Mouse (Mus musculus) thymus, adult 2 months (tissue): ENCODE results near the gene Naaladl2. TPM values are rescaled to one million over a fixed set of nuclear protein-coding genes. Genes with fewer than 3 reads are reported as not detected.

Experiments
- DNase-seq: peaks from one replicate; pipeline ENCODE4 v3.0.0; 2021
- H3K27ac ChIP-seq: fragments of 200-500 bp; 2 replicates; pipeline ENCODE4 v1.5.1; 2012; ENCODE audit warnings: low read length, control low read depth; ENCODE audit not compliant: control insufficient read depth, insufficient read depth
- H3K27me3 ChIP-seq: fragments of 200-500 bp; 2 replicates; pipeline ENCODE4 v1.6.1; 2012; ENCODE audit warnings: mild to moderate bottlenecking, low read length, moderate library complexity, mixed read lengths; ENCODE audit not compliant: control insufficient read depth, insufficient read depth
- H3K36me3 ChIP-seq: fragments of 200-500 bp; 2 replicates; pipeline ENCODE4 v1.6.1; 2012; ENCODE audit warnings: mild to moderate bottlenecking, low read length, moderate library complexity; ENCODE audit not compliant: control insufficient read depth, insufficient read depth
- H3K4me1 ChIP-seq: fragments of 200-500 bp; replicated peaks from 2 replicates; pipeline ENCODE4 v1.6.1; 2012; ENCODE audit warnings: low read length; ENCODE audit not compliant: control insufficient read depth, insufficient read depth
- H3K4me3 ChIP-seq: fragments of 200-500 bp; 2 replicates; pipeline ENCODE4 v1.5.1; 2012; ENCODE audit warnings: mild to moderate bottlenecking, low read length, control low read depth, moderate library complexity; ENCODE audit not compliant: control insufficient read depth, insufficient read depth
- CTCF ChIP-seq: fragments of 200-500 bp; IDR thresholded peaks from 2 replicates; pipeline ENCODE4 v1.5.1; 2012; ENCODE audit warnings: mild to moderate bottlenecking, control low read depth, low read length, moderate library complexity, borderline replicate concordance; ENCODE audit not compliant: control insufficient read depth, poor library complexity, insufficient read depth; ENCODE audit errors: extremely low read depth
- POLR2A ChIP-seq: fragments of 200-500 bp; IDR thresholded peaks from 2 replicates; pipeline ENCODE4 v1.6.1; 2012; ENCODE audit warnings: mild to moderate bottlenecking, low read length, control low read depth, moderate library complexity; ENCODE audit not compliant: control insufficient read depth, poor library complexity, insufficient read depth; ENCODE audit errors: extremely low read depth
- WGBS: fragments of 180-500 bp; shearing (Covaris S2); methylation state at CpG from one replicate; pipeline ENCODE4 v1.1.7; 2018; 5-methylcytosine and 5-hydroxymethylcytosine counted together
- polyA plus RNA-seq: library from polyadenylated mRNA; depleted of rRNA; stranded (reverse); fragments of >200 nt; gene quantifications from 2 replicates; pipeline ENCODE4 v1.2.3, GENCODE M21; 2012

Naaladl2 gene
- polyA plus RNA-seq, 1 experiment = 0.23 TPM

- no peaks in the 10 kb centered on the region for H3K4me1 ChIP-seq
- H3K27me3 ChIP-seq = no peaks in the 10 kb centered on the region
- DNase-seq = no peak
- H3K27ac ChIP-seq = no peak overlapping the region
- 88% methylated on average over 6 of the region's 6 CpGs for WGBS
- no peak overlapping the region for H3K4me3 ChIP-seq
- no peak for TF ChIP-seq POLR2A
- TF ChIP-seq CTCF = no peak
- H3K36me3 ChIP-seq = no peaks in the 10 kb centered on the region
Observed at GRCm38 (mm10) chr3:24440621-24441020, 703.4 kb downstream of the Naaladl2 start.

- H3K4me3 ChIP-seq = no peak overlapping the region
- H3K27ac ChIP-seq = no peak overlapping the region
Observed at GRCm38 (mm10) chr3:24432761-24433160, 711.3 kb downstream of the Naaladl2 start.

GRCm38 (mm10) chr3:24391737-24392136 lies 752.3 kb downstream of the Naaladl2 start:
- Histone ChIP-seq H3K27me3 (no peaks in the 10 kb centered on the region), H3K4me3 (no peak overlapping the region)
- TF ChIP-seq CTCF (no peak), POLR2A (no peak)

More at GRCm38 (mm10) chr3:24432761-24433160, 711.3 kb downstream of the Naaladl2 start:
- no peak for TF ChIP-seq CTCF
- no peak for TF ChIP-seq POLR2A
- H3K36me3 ChIP-seq = no peaks in the 10 kb centered on the region
- H3K4me1 ChIP-seq = no peaks in the 10 kb centered on the region
- WGBS = 87% methylated on average over 3 of the region's 3 CpGs
- H3K27me3 ChIP-seq = no peaks in the 10 kb centered on the region
- no peak for DNase-seq

GRCm38 (mm10) chr3:24391311-24391710 lies 752.8 kb downstream of the Naaladl2 start:
- no peak for DNase-seq
- TF ChIP-seq CTCF (no peak), POLR2A (no peak)
- Histone ChIP-seq H3K4me3 (no peak overlapping the region), H3K36me3 (no peaks in the 10 kb centered on the region), H3K27ac (no peak overlapping the region), H3K27me3 (no peaks in the 10 kb centered on the region), H3K4me1 (no peaks in the 10 kb centered on the region)
- whole genome bisulfite sequencing = 85% methylated on average over 1 of the region's 1 CpGs

More at GRCm38 (mm10) chr3:24391737-24392136, 752.3 kb downstream of the Naaladl2 start:
- Histone ChIP-seq H3K4me1 (no peaks in the 10 kb centered on the region), H3K27ac (no peak overlapping the region), H3K36me3 (no peaks in the 10 kb centered on the region)
- DNase-seq = no peak

- no peak for TF ChIP-seq CTCF
- no peak for TF ChIP-seq POLR2A
- Histone ChIP-seq H3K27me3 (no peaks in the 10 kb centered on the region), H3K27ac (no peak overlapping the region), H3K4me1 (no peaks in the 10 kb centered on the region), H3K4me3 (no peak overlapping the region), H3K36me3 (no peaks in the 10 kb centered on the region)
- DNase-seq = no peak
- WGBS = 81% methylated on average over 2 of the region's 2 CpGs
Observed at GRCm38 (mm10) chr3:24355010-24355409, 789.1 kb downstream of the Naaladl2 start.

- WGBS = 85% methylated on average over 11 of the region's 11 CpGs
- no peak for TF ChIP-seq CTCF
- H3K4me1 ChIP-seq = no peaks in the 10 kb centered on the region
- no peaks in the 10 kb centered on the region for H3K36me3 ChIP-seq
- H3K27me3 ChIP-seq = no peaks in the 10 kb centered on the region
- no peak overlapping the region for H3K27ac ChIP-seq
- DNase-seq = no peak
- H3K4me3 ChIP-seq = no peak overlapping the region
Observed at GRCm38 (mm10) chr3:24321489-24322405, 822.3 kb downstream of the Naaladl2 start.
